Mouse (Mus musculus) activated CD4-positive, CD25-positive, alpha-beta regulatory T cell, adult 4 months (primary cell): ENCODE measurements at regions not wholly inside any gene's neighbourhood (a gene's known extent, or its start where the extent isn't known, plus 50 kb on each side); places are given as distances from the start of the nearest gene placed in this dataset.
"Not testable (repeated sequence)": the region's sequence is repeated elsewhere in the genome, so short reads cannot be mapped to it uniquely, and the experiment has no call there.

Experiments used
- ATAC-seq: one replicate; pipeline ENCODE4 v1.8.0; 2017

- no peak for ATAC-seq
Measured at GRCm38 (mm10) chr10:46100837-46101236, 523.2 kb downstream of the Hace1 start.

DNA sequence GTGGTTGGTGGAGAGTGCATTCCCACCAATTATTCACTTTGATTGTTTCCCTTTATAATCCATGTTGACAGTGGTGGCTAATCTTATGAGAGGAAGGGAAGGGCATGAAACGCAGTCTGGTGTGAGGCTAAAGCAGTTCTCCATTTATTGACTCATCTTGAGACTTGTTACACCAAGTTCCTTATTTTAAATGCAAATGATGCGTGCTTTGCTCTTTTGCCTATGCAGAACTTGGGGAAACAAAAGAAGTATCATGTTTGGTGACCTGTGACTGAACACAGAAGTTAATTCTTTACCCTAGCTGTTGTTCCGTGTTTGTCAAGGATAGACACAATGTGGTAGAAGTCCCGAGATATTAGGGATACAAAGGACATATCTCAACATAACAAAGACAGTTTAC, 531.2 kb downstream of the Hace1 start:
- ATAC-seq, result no peak

GRCm38 (mm10) chr10:46114631-46115130, 537.1 kb downstream of the Hace1 start:
- no peak for ATAC-seq

DNA sequence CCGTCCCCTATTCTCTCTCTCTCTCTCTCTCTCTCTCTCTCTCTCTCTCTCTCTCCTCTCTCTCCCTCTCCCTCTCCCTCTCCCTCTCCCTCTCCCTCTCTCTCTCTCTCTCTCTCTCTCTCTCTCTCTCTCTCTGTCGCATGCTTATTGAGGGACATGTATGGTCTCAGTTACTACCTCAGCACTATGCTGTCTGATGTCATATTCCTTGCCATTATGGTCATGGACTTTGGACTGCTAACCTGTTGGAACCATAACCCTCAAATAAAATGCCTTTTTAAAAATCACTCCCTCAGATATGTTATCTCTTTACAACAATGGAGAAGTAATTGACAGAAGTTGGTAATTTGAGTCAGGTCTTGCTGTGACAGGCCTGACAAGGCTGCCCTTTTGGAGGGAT, 544.8 kb downstream of the Hace1 start:
- not testable (repeated sequence) for ATAC-seq

DNA sequence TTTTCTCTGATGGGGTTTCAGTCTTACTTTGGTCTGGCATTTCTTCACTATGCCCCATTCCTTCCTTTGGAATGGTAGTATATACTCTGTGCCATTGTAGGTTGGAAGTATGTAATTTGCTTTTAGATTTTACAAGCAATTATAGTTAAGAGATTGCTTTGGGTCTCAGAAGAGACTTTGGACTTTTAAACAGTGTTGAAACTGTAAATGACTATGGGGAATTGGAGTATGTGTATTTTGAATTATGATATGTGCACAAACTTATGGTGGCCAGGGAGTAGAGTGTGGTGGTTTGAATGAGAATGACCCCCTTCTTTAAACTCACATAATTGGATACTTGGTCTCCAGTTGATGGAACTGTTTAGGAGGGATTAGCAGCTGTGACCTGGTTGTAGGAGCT, 546.2 kb downstream of the Hace1 start:
- no peak for ATAC-seq

DNA sequence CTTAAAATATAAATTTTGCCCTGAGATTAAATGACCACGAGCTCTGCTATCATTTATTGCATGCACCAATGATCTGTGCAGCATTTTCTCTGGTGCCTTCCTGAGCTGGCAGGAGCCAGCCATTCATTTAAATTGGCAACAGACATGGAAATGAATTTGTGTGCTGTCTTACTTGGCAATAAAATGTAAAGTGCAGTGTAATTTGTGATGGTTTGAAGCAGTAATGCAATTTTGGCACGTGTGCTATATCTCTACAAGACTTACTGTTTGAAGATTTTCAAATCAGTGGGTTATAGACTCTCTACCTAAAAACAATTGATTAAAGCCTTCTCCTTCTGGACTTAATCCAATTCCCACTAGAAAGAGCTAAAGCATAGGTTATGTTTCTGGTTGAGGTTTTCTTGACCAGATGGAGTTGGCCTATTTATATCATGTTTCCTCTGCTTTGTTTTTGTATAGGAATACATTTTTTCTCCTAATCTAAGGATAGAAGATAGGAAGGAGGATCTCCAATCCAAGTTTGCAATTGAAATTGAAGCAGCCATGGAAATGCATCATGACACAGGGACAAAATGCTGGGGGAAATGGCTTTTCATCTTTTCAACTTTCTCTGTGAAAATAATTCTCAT, 557.6 kb downstream of the Hace1 start:
- ATAC-seq, result no peak

DNA sequence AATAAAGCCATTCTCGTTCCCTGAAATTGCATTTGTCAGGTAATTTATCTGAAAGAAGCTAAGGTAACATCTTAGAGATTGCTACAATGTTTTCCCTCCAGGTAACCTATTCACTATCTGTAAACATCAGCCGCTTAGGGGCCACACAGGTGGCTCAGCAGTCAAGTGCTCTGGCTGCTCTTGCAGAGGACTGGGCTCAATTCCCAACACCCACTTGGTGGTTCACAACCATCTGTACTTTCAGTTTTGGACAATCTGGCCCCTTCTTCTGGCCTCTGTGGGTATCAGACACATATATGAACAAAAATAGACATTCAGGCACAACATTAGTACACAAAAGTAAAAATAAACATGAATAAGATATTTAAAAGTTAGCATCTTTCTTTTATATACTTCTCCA, 596.4 kb downstream of the Hace1 start:
- no peak for ATAC-seq

DNA sequence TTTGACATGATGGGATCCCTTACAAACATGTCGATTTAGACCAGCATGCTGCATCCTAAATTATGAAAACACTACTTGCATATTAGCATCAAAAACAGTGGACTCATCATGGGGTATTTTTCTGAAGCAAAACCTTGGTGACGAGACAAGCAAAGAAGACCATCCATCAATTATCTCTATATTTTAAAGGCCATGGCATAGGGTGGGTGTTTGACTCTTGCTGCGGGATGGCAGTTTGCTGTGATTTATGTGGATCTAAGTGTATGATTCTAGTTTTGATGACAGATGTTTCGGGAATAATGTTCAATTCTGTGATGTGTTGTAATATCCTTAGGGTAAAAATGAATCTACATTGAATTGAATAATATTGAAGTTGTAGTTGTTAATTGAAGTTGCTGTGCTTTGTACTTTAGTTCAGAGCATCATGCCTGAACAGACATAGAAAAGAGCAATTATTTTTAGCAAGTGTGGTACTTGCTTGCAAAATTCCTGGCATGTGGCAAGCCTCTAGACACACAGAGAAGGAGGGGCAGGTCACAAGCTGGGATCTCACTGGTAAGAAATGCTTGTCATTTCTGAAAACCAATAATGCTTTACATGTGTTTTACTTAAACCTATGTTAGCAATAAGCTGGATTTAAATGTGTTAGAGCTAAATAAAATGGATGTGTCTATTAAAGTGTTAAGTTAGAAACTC, 608.3 kb downstream of the Hace1 start:
- no peak for ATAC-seq

DNA sequence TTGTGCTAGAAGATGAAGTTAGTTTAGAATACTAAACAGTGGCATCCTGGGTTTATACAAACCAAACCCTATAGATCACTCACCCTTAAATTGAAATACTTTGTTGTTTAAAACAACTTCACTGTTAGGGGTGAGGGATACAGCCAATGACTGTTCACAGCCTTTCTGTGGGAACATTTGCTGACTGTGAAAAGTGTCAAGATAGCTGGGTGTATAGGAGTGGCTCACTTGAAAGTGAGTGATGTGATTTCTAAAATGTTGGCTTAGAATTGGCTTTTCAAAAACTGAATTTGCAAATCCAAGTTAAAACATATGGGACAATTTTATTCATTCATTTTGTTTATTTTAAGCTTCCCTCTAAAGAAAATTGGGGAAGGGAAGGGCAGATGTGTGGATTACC, 616.5 kb downstream of the Hace1 start:
- no peak for ATAC-seq

- ATAC-seq, result no peak
Measured at GRCm38 (mm10) chr10:46226837-46227402, 649.3 kb downstream of the Hace1 start.

GRCm38 (mm10) chr10:46229608-46230007, 652.0 kb downstream of the Hace1 start:
- no peak for ATAC-seq

- ATAC-seq, result no peak
Measured at GRCm38 (mm10) chr10:46235581-46235980, 658.0 kb downstream of the Hace1 start.

GRCm38 (mm10) chr10:46255575-46255974, 677.9 kb downstream of the Hace1 start:
- ATAC-seq, result no peak

DNA sequence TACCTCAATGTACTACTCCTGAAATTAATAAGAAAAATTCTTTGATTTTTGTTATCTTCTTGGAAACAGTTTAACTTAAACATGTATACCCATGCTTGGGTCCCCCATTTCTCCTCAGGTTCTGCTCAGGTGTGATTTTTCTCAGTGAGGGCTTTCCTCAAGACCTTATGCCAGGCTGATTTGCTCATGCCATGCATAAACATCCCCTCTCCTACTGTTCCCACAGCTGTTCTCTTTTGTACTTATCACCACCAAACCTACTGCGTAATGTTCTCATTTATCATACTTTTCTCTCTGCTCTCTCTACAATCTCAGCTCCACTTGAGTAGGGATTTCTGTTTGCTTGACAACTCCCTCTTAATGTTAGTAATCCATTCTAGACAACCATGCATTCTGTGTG, 692.1 kb downstream of the Hace1 start:
- no peak for ATAC-seq

DNA sequence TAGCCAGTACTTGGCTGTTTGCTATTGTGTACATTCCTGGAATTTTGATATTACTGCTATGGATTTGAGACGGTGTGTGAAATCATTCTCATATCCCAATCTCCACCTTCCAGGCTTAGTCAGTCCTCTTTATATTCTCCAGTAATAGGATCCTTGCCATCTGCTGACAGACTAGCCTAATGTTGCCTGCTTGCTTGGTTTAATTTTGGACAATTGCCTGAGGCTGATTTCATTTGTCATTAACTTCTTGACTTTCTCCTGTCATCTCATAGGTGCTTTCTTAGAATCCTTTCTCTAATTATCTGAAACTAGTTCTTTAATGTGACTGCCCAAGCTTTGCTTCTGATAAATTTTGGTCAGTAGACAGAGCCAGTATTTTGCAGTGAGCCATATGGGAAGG, 696.2 kb downstream of the Hace1 start:
- ATAC-seq, result no peak

DNA sequence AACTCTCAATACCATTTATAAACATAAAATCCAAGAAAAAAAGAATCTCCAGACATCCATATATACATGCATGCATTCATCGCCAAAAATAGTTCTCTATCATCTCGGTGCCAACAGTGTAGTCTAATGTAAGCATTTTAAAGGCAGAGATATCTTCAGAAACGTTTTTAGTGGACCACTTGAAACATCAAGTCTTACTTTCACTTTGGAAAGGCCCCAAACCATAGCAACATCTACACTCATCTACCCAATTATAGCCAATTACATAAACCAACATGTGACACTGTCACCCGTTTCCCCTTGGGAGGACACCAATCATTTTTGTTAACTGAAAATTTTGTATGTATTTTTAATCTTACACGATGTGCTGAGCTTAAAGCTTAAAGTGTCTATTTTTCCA, 716.7 kb downstream of the Hace1 start:
- ATAC-seq, result no peak

- no peak for ATAC-seq
Measured at GRCm38 (mm10) chr10:46298352-46298751, 720.7 kb downstream of the Hace1 start.

- ATAC-seq, result no peak
Measured at GRCm38 (mm10) chr10:46299521-46299920, 721.9 kb downstream of the Hace1 start.

DNA sequence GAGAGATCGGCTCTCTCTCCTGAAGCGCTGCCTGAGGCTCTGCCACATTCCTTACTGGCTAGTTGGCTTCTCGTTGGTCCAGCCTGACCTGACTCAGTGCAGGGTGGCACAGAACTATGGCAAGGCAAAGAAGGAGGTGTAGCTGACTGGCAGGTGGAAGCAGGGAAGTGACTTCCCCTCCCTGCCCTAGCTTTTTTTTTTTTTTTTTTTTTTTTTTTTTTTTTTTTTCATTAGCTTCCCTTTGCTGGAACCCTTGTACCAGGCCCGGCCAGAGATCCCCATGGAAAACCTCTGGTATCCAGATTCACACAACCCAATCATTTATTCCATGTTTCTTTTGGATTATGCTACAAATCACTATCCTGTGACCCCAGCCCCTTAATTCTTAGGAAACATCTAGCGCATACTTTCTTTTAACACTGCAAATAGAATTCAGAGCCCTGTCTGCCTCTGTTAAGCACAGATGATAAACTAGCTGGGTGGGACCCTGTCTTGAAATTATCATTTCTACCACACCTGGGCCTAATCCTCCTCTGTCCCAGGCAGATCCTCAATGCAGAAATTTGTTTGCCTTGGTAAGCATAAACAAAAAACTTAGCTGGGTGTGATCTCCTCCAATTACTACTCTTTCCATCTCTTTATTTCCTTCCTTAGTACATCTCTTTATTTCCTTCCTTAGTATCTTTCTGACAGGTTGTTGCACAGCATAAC, 742.9 kb downstream of the Hace1 start:
- no peak for ATAC-seq

DNA sequence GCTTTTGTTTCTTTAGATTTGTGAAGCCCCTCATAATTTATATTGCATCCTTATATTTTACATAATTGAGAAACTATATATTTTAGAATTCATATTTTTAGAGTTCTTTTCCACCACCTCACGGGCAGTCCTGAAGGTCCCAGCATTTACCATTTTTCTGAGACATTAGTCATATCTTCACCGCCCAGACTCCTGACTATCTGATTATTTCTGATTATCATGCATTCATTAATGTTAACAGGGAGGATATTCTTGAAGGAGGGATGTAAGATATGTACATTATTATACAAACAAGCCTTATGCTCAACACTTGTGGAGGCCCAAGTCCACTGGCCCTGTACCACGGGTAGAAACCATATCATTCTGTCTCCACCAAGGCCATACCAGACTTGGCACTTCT, 743.4 kb downstream of the Hace1 start:
- ATAC-seq, result no peak

DNA sequence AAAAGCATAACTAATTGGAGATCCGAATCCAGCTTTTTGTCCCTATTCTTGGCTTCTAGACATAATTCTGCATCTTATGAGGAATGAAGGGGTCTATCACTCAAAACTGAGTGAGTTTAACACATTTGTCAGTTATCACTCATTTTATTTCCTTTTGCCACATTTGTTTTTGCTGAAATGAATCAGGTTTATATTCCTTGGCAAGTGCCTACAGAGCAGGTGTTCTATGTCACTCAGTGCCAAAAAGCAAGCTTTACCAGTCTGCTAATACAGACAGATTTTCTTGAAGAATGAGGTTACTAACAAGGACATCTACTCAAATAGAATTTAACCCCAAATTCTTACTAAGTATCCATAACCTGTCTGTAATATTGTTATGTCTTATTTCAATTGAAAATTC, 751.4 kb downstream of the Hace1 start:
- ATAC-seq, result no peak

DNA sequence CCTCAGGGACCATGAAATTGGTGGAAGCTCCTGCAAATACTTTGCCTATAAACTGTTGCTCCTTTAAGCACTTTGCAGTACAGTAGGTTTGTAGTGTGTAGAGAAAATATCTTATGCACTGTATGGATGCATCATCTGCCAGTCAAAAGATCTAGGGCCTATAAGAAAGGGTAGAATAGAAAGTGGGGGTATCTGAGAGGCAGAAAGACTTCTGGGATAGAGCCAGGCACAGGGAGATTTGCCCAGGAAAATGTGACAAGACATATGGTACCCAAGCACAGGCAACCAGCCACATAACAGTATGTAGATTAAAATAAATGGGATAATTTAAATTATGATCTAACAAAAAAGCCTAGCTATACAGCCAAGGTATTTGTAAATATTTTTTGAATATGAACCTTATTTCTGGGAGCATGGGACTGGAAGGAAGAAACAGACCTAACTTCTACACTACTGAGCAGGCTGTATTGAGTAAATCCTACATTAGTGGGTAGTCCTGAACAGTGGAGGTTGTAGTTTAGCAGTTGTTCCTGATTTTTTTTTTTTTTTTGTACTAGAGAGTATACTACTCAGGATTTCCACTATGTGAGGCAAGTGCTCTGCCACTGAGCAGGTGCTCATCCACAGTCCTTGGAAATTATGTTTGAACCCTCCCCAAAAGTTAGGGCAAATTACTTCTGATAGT, 754.1 kb downstream of the Hace1 start:
- ATAC-seq, result no peak

DNA sequence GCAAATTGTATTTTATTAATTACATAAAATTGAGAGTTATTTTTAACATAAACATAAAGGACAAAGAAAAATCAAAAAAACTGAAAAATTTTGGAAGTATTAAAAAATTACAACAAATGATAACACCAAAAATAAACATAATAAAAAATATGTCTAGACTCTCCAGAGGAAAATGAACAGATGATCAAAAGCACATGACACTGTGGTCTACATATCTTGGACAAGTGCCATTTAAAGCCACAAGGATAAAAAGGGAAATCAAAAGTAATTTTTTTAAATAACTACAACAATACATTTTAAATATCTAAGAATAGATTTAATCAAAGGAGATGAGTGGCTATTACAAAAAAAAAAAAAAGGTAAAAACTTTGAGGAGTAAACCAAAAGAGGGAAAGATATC, 755.6 kb downstream of the Hace1 start:
- no peak for ATAC-seq
